Mouse (Mus musculus) kidney, embryonic 14.5 days (tissue): ENCODE data around the gene Cemip. TPM values are rescaled to one million over a fixed set of nuclear protein-coding genes. Genes with fewer than 3 reads are reported as not detected.

Experiments used
- ATAC-seq: fragments of 200-750 bp; cut with Nextera tagmentation; 2 replicates; pipeline ENCODE4 v1.8.0; 2017; ENCODE audit warnings: moderate number of reproducible peaks, mild to moderate bottlenecking, moderate TSS enrichment, moderate library complexity; ENCODE audit not compliant: low FRiP score, low TSS enrichment
- H3K27ac ChIP-seq: fragments of 300-500 bp; sonication (generic); 2 replicates; pipeline ENCODE4 v1.5.1; 2014; ENCODE audit warnings: low read depth, mild to moderate bottlenecking, low read length, moderate library complexity, mixed read lengths
- H3K27me3 ChIP-seq: fragments of 300-500 bp; sonication (generic); 2 replicates; pipeline ENCODE4 v1.6.1; 2014; ENCODE audit warnings: mild to moderate bottlenecking, low read length; ENCODE audit not compliant: control insufficient read depth, insufficient read depth
- H3K36me3 ChIP-seq: fragments of 300-500 bp; sonication (generic); 2 replicates; pipeline ENCODE4 v1.6.1; 2014; ENCODE audit warnings: low read length, mixed read lengths; ENCODE audit not compliant: control insufficient read depth, insufficient read depth
- H3K4me1 ChIP-seq: fragments of 300-500 bp; sonication (generic); 2 replicates; pipeline ENCODE4 v1.6.1; 2014; ENCODE audit warnings: low read length, mixed read lengths; ENCODE audit not compliant: control insufficient read depth, insufficient read depth
- H3K4me2 ChIP-seq: fragments of 300-500 bp; sonication (generic); replicated peaks from 2 replicates; pipeline ENCODE4 v1.6.1; 2014; ENCODE audit warnings: low read depth, mild to moderate bottlenecking, low read length
- H3K4me3 ChIP-seq: fragments of 300-500 bp; sonication (generic); 2 replicates; pipeline ENCODE4 v1.5.1; 2014; ENCODE audit warnings: mild to moderate bottlenecking, low read length
- H3K9ac ChIP-seq: fragments of 300-500 bp; sonication (generic); 2 replicates; pipeline ENCODE4 v1.6.1; 2014; ENCODE audit warnings: low read depth, mild to moderate bottlenecking, low read length, moderate library complexity
- H3K9me3 ChIP-seq: fragments of 300-500 bp; sonication (generic); 2 replicates; pipeline ENCODE4 v1.6.1; 2016; ENCODE audit warnings: low read length; ENCODE audit not compliant: control insufficient read depth
- WGBS: fragments of 180-500 bp; shearing (Covaris S2); extraction: QIAGEN DNeasy Blood & Tissue Kit; methylation state at CpG from one replicate; pipeline ENCODE4 v1.1.7; 2014; 5-methylcytosine and 5-hydroxymethylcytosine counted together
- polyA plus RNA-seq: library from polyadenylated mRNA; unstranded; fragments of >200 nt; fragmentation: Nextera tagmentation; extraction: Ambion mirVana; gene quantifications from 2 replicates; pipeline ENCODE4 v1.2.1, GENCODE M21; 2014

Cemip gene
- polyA plus RNA-seq, 1 experiment from 2014 or later = 0.16 TPM

- no peak for ATAC-seq
- WGBS = 78% methylated on average over 1 of the region's 1 CpGs
- H3K9ac ChIP-seq = no peak overlapping the region
- no peaks in the 10 kb centered on the region for H3K27me3 ChIP-seq
- no peaks in the 10 kb centered on the region for H3K9me3 ChIP-seq
- no peak overlapping the region for H3K4me3 ChIP-seq
- H3K36me3 ChIP-seq = no peaks in the 10 kb centered on the region
- no peaks in the 10 kb centered on the region for H3K4me1 ChIP-seq
- no peak overlapping the region for H3K4me2 ChIP-seq
- H3K27ac ChIP-seq = no peak overlapping the region
Observed at GRCm38 (mm10) chr7:84026950-84027585, 59.2 kb downstream of the Cemip start.

GRCm38 (mm10) chr7:84026090-84026489, 60.2 kb downstream of the Cemip start:
- Histone ChIP-seq H3K9me3 (no peaks in the 10 kb centered on the region), H3K4me1 (no peaks in the 10 kb centered on the region), H3K4me2 (no peak overlapping the region), H3K4me3 (no peak overlapping the region), H3K27me3 (no peaks in the 10 kb centered on the region), H3K27ac (no peak overlapping the region), H3K36me3 (no peaks in the 10 kb centered on the region), H3K9ac (no peak overlapping the region)
- ATAC-seq = no peak
- 74% methylated on average over 4 of the region's 4 CpGs for WGBS

GRCm38 (mm10) chr7:84023466-84023865, 62.8 kb downstream of the Cemip start:
- Histone ChIP-seq H3K4me3 (no peak overlapping the region), H3K36me3 (no peaks in the 10 kb centered on the region), H3K9ac (no peak overlapping the region), H3K27ac (no peak overlapping the region), H3K4me1 (peaks cover 4% of the 10 kb centered on the region), H3K4me2 (no peak overlapping the region), H3K27me3 (no peaks in the 10 kb centered on the region), H3K9me3 (no peaks in the 10 kb centered on the region)
- 84% methylated on average over 6 of the region's 6 CpGs for WGBS
- no peak for ATAC-seq

GRCm38 (mm10) chr7:84022462-84022861, 63.8 kb downstream of the Cemip start:
- 67% methylated on average over 3 of the region's 3 CpGs for WGBS
- no peak for ATAC-seq
- no peak overlapping the region for H3K4me3 ChIP-seq
- no peaks in the 10 kb centered on the region for H3K36me3 ChIP-seq
- peaks cover 11% of the 10 kb centered on the region for H3K4me1 ChIP-seq
- H3K27ac ChIP-seq = no peak overlapping the region
- no peaks in the 10 kb centered on the region for H3K27me3 ChIP-seq
- H3K9me3 ChIP-seq = no peaks in the 10 kb centered on the region
- H3K4me2 ChIP-seq = no peak overlapping the region
- no peak overlapping the region for H3K9ac ChIP-seq

GRCm38 (mm10) chr7:84019381-84019780, 66.9 kb downstream of the Cemip start:
- Histone ChIP-seq H3K36me3 (no peaks in the 10 kb centered on the region), H3K27me3 (no peaks in the 10 kb centered on the region), H3K9ac (no peak overlapping the region), H3K9me3 (no peaks in the 10 kb centered on the region), H3K4me3 (no peak overlapping the region), H3K4me2 (no peak overlapping the region), H3K4me1 (peaks cover 11% of the 10 kb centered on the region), H3K27ac (no peak overlapping the region)
- no peak for ATAC-seq

GRCm38 (mm10) chr7:84018291-84019266, 67.7 kb downstream of the Cemip start:
- H3K4me3 ChIP-seq = no peak overlapping the region
- peak; percentile 69 for ATAC-seq
- H3K9ac ChIP-seq = no peak overlapping the region
- no peaks in the 10 kb centered on the region for H3K9me3 ChIP-seq
- H3K4me1 ChIP-seq = peaks cover 11% of the 10 kb centered on the region
- no peaks in the 10 kb centered on the region for H3K36me3 ChIP-seq
- H3K4me2 ChIP-seq = no peak overlapping the region
- 58% methylated on average over 5 of the region's 5 CpGs for WGBS
- H3K27ac ChIP-seq = peak overlapping the region; percentile 48; the same call in 1 of the 2 replicates
- H3K27me3 ChIP-seq = no peaks in the 10 kb centered on the region

- Histone ChIP-seq H3K4me1 (peaks cover 11% of the 10 kb centered on the region), H3K9me3 (no peaks in the 10 kb centered on the region), H3K4me2 (no peak overlapping the region), H3K36me3 (no peaks in the 10 kb centered on the region), H3K27me3 (no peaks in the 10 kb centered on the region), H3K9ac (no peak overlapping the region), H3K4me3 (no peak overlapping the region), H3K27ac (no peak overlapping the region)
- no peak for ATAC-seq
- WGBS = 92% methylated on average over 1 of the region's 1 CpGs
Observed at GRCm38 (mm10) chr7:84015050-84015449, 71.3 kb downstream of the Cemip start.

- Histone ChIP-seq H3K9me3 (no peaks in the 10 kb centered on the region), H3K27me3 (no peaks in the 10 kb centered on the region), H3K4me2 (no peak overlapping the region), H3K36me3 (no peaks in the 10 kb centered on the region), H3K9ac (no peak overlapping the region), H3K4me3 (no peak overlapping the region), H3K27ac (no peak overlapping the region), H3K4me1 (peaks cover 8% of the 10 kb centered on the region; the same call in 1 of the 2 replicates)
- ATAC-seq = no peak
- WGBS = 87% methylated on average over 4 of the region's 4 CpGs
Observed at GRCm38 (mm10) chr7:84013656-84014055, 72.6 kb downstream of the Cemip start.

GRCm38 (mm10) chr7:84004357-84004756, 81.9 kb downstream of the Cemip start:
- H3K9ac ChIP-seq = no peak overlapping the region
- no peaks in the 10 kb centered on the region for H3K9me3 ChIP-seq
- no peak overlapping the region for H3K27ac ChIP-seq
- no peaks in the 10 kb centered on the region for H3K4me1 ChIP-seq
- no peak overlapping the region for H3K4me2 ChIP-seq
- WGBS = 65% methylated on average over 6 of the region's 6 CpGs
- H3K36me3 ChIP-seq = no peaks in the 10 kb centered on the region
- H3K27me3 ChIP-seq = no peaks in the 10 kb centered on the region
- H3K4me3 ChIP-seq = no peak overlapping the region
- peak; percentile 77 for ATAC-seq
